In genomic region chr5:108270415-108270814, GRCm38 (mm10) we compare ENCODE assay signal across 7 mouse cellular contexts. TPM values are rescaled to one million over a fixed set of nuclear protein-coding genes. Genes with fewer than 3 reads are reported as not detected.
DNase-seq lines count a peak whose midpoint lies in the region; ATAC-seq lines count a peak whose summit lies in the region.

No protein-coding gene starts in this region.

- peak overlapping the region; percentile 91 for H3K4me2 ChIP-seq in forebrain, embryonic 12.5 days
- H3K4me2 ChIP-seq in liver, embryonic 11.5 days = peak overlapping the region; percentile 91

- peak overlapping the region; percentile 92 for H3K4me3 ChIP-seq in forebrain, embryonic 12.5 days (replicated peaks)
- H3K4me3 ChIP-seq in liver, embryonic 11.5 days (ENCODE audit: low read depth, low read length) = peak overlapping the region; percentile 99

- peak overlapping the region; percentile 97; the same call in 1 of the 2 replicates for H3K9ac ChIP-seq in forebrain, embryonic 12.5 days
- peak overlapping the region; percentile 97 for H3K9ac ChIP-seq in liver, embryonic 11.5 days (ENCODE audit: low read depth, low read length)

- 0 out of 2 replicates have a peak, but pooled peaks cover 2% of the 10 kb centered on the region for H3K36me3 ChIP-seq in forebrain, embryonic 12.5 days (replicated peaks)
- no peaks in the 10 kb centered on the region; the same call in 1 of the 2 replicates for H3K36me3 ChIP-seq in liver, embryonic 11.5 days (ENCODE audit: control insufficient read depth, insufficient read depth, low read length)

- no peaks in the 10 kb centered on the region for H3K27me3 ChIP-seq in forebrain, embryonic 12.5 days
- no peaks in the 10 kb centered on the region for H3K27me3 ChIP-seq in liver, embryonic 11.5 days (replicated peaks; ENCODE audit: control insufficient read depth, insufficient read depth, low read length)

- no peak for ATAC-seq in forebrain, embryonic 12.5 days (ENCODE audit: low FRiP score)
- no peak for ATAC-seq in liver, embryonic 11.5 days (replicated peaks; ENCODE audit: low FRiP score)
- no peak for ATAC-seq in cerebellum, adult (ENCODE audit: insufficient number of reproducible peaks, low FRiP score, low TSS enrichment)

- no peaks in the 10 kb centered on the region for H3K9me3 ChIP-seq in forebrain, embryonic 12.5 days
- no peaks in the 10 kb centered on the region for H3K9me3 ChIP-seq in liver, embryonic 11.5 days (ENCODE audit: control insufficient read depth, low read length)

- H3K4me1 ChIP-seq in forebrain, embryonic 12.5 days = peaks cover 26% of the 10 kb centered on the region
- peaks cover 20% of the 10 kb centered on the region for H3K4me1 ChIP-seq in liver, embryonic 11.5 days (replicated peaks; ENCODE audit: control insufficient read depth, insufficient read depth, low read length)

- 65% methylated on average over 9 of the region's 9 CpGs for WGBS in forebrain, embryonic 12.5 days
- 21% methylated on average over 9 of the region's 9 CpGs for WGBS in liver, embryonic 11.5 days

- no peak overlapping the region for H3K27ac ChIP-seq in forebrain, embryonic 12.5 days
- no peak overlapping the region for H3K27ac ChIP-seq in liver, embryonic 11.5 days (ENCODE audit: low read depth, low read length)

- peak; percentile 44 for DNase-seq in 416B (ENCODE audit: low read depth)
- peak; percentile 53 for DNase-seq in A20 (ENCODE audit: low read depth, low spot score)
- DNase-seq in liver, embryonic 11.5 days (ENCODE audit: low spot score) = no peak
- no peak for DNase-seq in layer of hippocampus, adult 9-10 months (ENCODE audit: low spot score)
- DNase-seq in thymus, postnatal 10 days (ENCODE audit: low spot score in 2 of 2) = no peak

RNA-seq across cellular contexts. Expression of gene Dr1, which starts 1.7 kb away (rescaled TPM):
- 54.1 and 54.3 TPM in 2 replicates for polyA plus RNA-seq in forebrain, embryonic 12.5 days (2016; fragmentation: Nextera tagmentation; extraction: Ambion mirVana)
- 57.0 and 60.2 TPM in 2 replicates for polyA plus RNA-seq in liver, embryonic 11.5 days (2014; fragmentation: Nextera tagmentation; extraction: Ambion mirVana)

RNA-seq across cellular contexts. Expression of gene Pigg, which starts 42.0 kb away (rescaled TPM):
- 7.3 and 8.3 TPM in 2 replicates for polyA plus RNA-seq in forebrain, embryonic 12.5 days (2016; fragmentation: Nextera tagmentation; extraction: Ambion mirVana)
- 3.9 and 4.6 TPM in 2 replicates for polyA plus RNA-seq in liver, embryonic 11.5 days (2014; fragmentation: Nextera tagmentation; extraction: Ambion mirVana)

Comparison
In these comparisons a context has a peak if more than half of its experiments do, and no peak if none do; other contexts are left out.
1. DNase-seq: peak in 416B (single experiment) and A20 (single experiment); none in liver, embryonic 11.5 days (single experiment), layer of hippocampus, adult 9-10 months (single experiment) and thymus, postnatal 10 days (0 of 2).